Mouse (Mus musculus) CH12.LX (cell line): ENCODE measurements around the gene Ccl22.

ENCODE experiments used
- CHD2 ChIP-seq: IDR thresholded peaks from 2 replicates; pipeline ENCODE4 v1.6.1; 2011; ENCODE audit warnings: low read length, improper control_type of control experiment
- CTCF ChIP-seq, 2 experiments: IDR thresholded peaks in 1 of 2; conservative IDR thresholded peaks in 1 of 2; 2 replicates each; pipeline ENCODE4 v1.5.1; 2011 to 2012; ENCODE audit warnings: low read depth in 2 of 2, low read length in 2 of 2, improper control_type of control experiment in 1 of 2, inconsistent platforms in 1 of 2, mild to moderate bottlenecking in 1 of 2, moderate library complexity in 1 of 2
- KAT2A ChIP-seq: IDR thresholded peaks from 2 replicates; pipeline ENCODE4 v1.6.1; 2012; ENCODE audit warnings: low read length, improper control_type of control experiment, inconsistent platforms; ENCODE audit not compliant: insufficient replicate concordance
- MAFK ChIP-seq: IDR thresholded peaks from 2 replicates; pipeline ENCODE4 v1.6.1; 2011; ENCODE audit warnings: low read length, improper control_type of control experiment; ENCODE audit not compliant: insufficient replicate concordance
- MAX ChIP-seq: IDR thresholded peaks from 2 replicates; pipeline ENCODE4 v1.6.1; 2011; ENCODE audit warnings: low read length, improper control_type of control experiment
- POLR2A ChIP-seq: IDR thresholded peaks from 2 replicates; pipeline ENCODE4 v1.6.1; 2011; ENCODE audit warnings: low read depth, mild to moderate bottlenecking, improper control_type of control experiment, low read length
- SMC3 ChIP-seq: IDR thresholded peaks from 2 replicates; pipeline ENCODE4 v1.6.1; 2011; ENCODE audit warnings: low read depth, low read length, improper control_type of control experiment
- USF1 ChIP-seq: IDR thresholded peaks from 2 replicates; pipeline ENCODE4 v1.6.1; 2014; ENCODE audit warnings: low read depth, mild to moderate bottlenecking, inconsistent platforms, low read length, improper control_type of control experiment
- ZKSCAN1 ChIP-seq: IDR thresholded peaks from 2 replicates; pipeline ENCODE4 v1.6.1; 2012; ENCODE audit warnings: low read depth, inconsistent platforms, low read length, improper control_type of control experiment, borderline replicate concordance
- ZNF384 ChIP-seq: IDR thresholded peaks from 2 replicates; pipeline ENCODE4 v1.6.1; 2012; ENCODE audit warnings: low read depth, low read length, improper control_type of control experiment, inconsistent platforms

- no peak for TF ChIP-seq CTCF (conservative IDR thresholded peaks at IDR 0.05 in 1 of 2, IDR thresholded peaks at IDR 0.05 in 1 of 2; ENCODE audit: low read depth in 2 of 2, low read length in 2 of 2)
- peak; percentile 81 for TF ChIP-seq POLR2A
- TF ChIP-seq USF1: no peak
- no peak; the same call in 1 of the 2 replicates for TF ChIP-seq SMC3
- no peak for TF ChIP-seq KAT2A
- no peak for TF ChIP-seq ZKSCAN1
- TF ChIP-seq MAFK: no peak
- peak; percentile 57; the same call in 1 of the 2 replicates for TF ChIP-seq MAX
- TF ChIP-seq ZNF384: no peak
- no peak for TF ChIP-seq CHD2
These were observed at the start of gene Ccl22 for GRCm38 (mm10) chr8:94745476-94746184.
